Mouse (Mus musculus): Measurements from ENCODE around the gene Pcp4. TPM values are rescaled to one million over a fixed set of nuclear protein-coding genes. Genes with fewer than 3 reads are reported as not detected.

The Pcp4 gene
- polyA plus RNA-seq, 1 experiment, result 0.18 TPM

DNA sequence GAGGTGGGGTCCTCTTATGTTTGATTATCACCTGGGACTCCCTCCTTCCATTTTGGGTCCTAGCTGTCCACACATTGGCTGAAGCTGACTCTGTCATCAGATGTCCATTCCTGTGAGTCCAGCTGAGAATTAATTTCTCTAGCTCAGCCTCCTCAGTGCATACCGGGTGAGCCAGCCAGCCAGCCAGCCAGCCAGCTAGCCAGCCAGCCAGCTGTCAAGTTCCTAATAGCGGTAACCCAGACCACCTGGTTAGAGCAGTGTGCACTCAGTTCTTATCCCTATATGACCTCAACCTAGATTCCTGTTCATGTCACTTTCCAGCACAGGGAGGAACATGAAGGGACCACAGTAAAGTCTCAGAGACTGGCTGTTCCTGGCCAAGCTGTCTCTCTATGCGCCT is 47.1 kb downstream of the Pcp4 start:
- no peak overlapping the region for H3ac ChIP-seq (ENCODE audit: control insufficient read depth, insufficient read length, low read depth)
- peaks cover 20% of the 10 kb centered on the region for H3K27me3 ChIP-seq (ENCODE audit: control insufficient read depth, insufficient read depth, insufficient read length)
- H3K36me3 ChIP-seq (ENCODE audit: control insufficient read depth, insufficient read depth), result no peaks in the 10 kb centered on the region
- TF ChIP-seq CEBPB (IDR thresholded peaks at IDR 0.05; ENCODE audit: low read depth) (no peak), FOSL1 (IDR thresholded peaks at IDR 0.05; ENCODE audit: insufficient read depth, low read length, poor library complexity, severe bottlenecking) (no peak), MYOG (IDR thresholded peaks at IDR 0.05; ENCODE audit: control insufficient read depth, extremely low read depth, insufficient read length) (no peak), MAX (IDR thresholded peaks at IDR 0.05) (no peak), MYOD1 (IDR thresholded peaks at IDR 0.05; ENCODE audit: control insufficient read depth, insufficient read length, low read depth) (no peak), USF1 (IDR thresholded peaks at IDR 0.05; ENCODE audit: low read depth) (no peak)
- no peaks in the 10 kb centered on the region for H3K79me3 ChIP-seq (ENCODE audit: low read depth)
- H3K4me3 ChIP-seq (ENCODE audit: insufficient read depth, poor library complexity, severe bottlenecking), result no peak overlapping the region
- H3K79me2 ChIP-seq (ENCODE audit: control insufficient read depth, insufficient read depth), result no peaks in the 10 kb centered on the region

GRCm38 (mm10) chr16:96527476-96527875 is 60.1 kb downstream of the Pcp4 start:
- no peak overlapping the region for H3ac ChIP-seq (ENCODE audit: control insufficient read depth, insufficient read length, low read depth)
- H3K79me2 ChIP-seq (ENCODE audit: control insufficient read depth, insufficient read depth), result no peaks in the 10 kb centered on the region
- H3K27me3 ChIP-seq (ENCODE audit: control insufficient read depth, insufficient read depth, insufficient read length), result peaks cover 11% of the 10 kb centered on the region
- no peaks in the 10 kb centered on the region for H3K36me3 ChIP-seq (ENCODE audit: control insufficient read depth, insufficient read depth)
- no peak overlapping the region for H3K4me3 ChIP-seq (ENCODE audit: insufficient read depth, poor library complexity, severe bottlenecking)
- TF ChIP-seq FOSL1 (IDR thresholded peaks at IDR 0.05; ENCODE audit: insufficient read depth, low read length, poor library complexity, severe bottlenecking) (no peak), MAX (IDR thresholded peaks at IDR 0.05) (no peak), USF1 (IDR thresholded peaks at IDR 0.05; ENCODE audit: low read depth) (no peak), CEBPB (IDR thresholded peaks at IDR 0.05; ENCODE audit: low read depth) (no peak), MYOD1 (IDR thresholded peaks at IDR 0.05; ENCODE audit: control insufficient read depth, insufficient read length, low read depth) (no peak), CTCF (IDR thresholded peaks at IDR 0.05; ENCODE audit: control insufficient read depth, insufficient read depth, insufficient read length) (no peak)
- H3K79me3 ChIP-seq (ENCODE audit: low read depth), result no peaks in the 10 kb centered on the region

GRCm38 (mm10) chr16:96528471-96528870 is 61.1 kb downstream of the Pcp4 start:
- H3K4me3 ChIP-seq (ENCODE audit: insufficient read depth, poor library complexity, severe bottlenecking), result no peak overlapping the region
- H3K27me3 ChIP-seq (ENCODE audit: control insufficient read depth, insufficient read depth, insufficient read length), result peaks cover 11% of the 10 kb centered on the region
- no peak overlapping the region for H3ac ChIP-seq (ENCODE audit: control insufficient read depth, insufficient read length, low read depth)
- H3K36me3 ChIP-seq (ENCODE audit: control insufficient read depth, insufficient read depth), result no peaks in the 10 kb centered on the region
- H3K79me2 ChIP-seq (ENCODE audit: control insufficient read depth, insufficient read depth), result no peaks in the 10 kb centered on the region
- no peaks in the 10 kb centered on the region for H3K79me3 ChIP-seq (ENCODE audit: low read depth)
- TF ChIP-seq MAX (IDR thresholded peaks at IDR 0.05), result no peak
- no peak for TF ChIP-seq USF1 (IDR thresholded peaks at IDR 0.05; ENCODE audit: low read depth)
- TF ChIP-seq MYOD1 (IDR thresholded peaks at IDR 0.05; ENCODE audit: control insufficient read depth, insufficient read length, low read depth), result no peak
- no peak for TF ChIP-seq FOSL1 (IDR thresholded peaks at IDR 0.05; ENCODE audit: insufficient read depth, low read length, poor library complexity, severe bottlenecking)

DNA sequence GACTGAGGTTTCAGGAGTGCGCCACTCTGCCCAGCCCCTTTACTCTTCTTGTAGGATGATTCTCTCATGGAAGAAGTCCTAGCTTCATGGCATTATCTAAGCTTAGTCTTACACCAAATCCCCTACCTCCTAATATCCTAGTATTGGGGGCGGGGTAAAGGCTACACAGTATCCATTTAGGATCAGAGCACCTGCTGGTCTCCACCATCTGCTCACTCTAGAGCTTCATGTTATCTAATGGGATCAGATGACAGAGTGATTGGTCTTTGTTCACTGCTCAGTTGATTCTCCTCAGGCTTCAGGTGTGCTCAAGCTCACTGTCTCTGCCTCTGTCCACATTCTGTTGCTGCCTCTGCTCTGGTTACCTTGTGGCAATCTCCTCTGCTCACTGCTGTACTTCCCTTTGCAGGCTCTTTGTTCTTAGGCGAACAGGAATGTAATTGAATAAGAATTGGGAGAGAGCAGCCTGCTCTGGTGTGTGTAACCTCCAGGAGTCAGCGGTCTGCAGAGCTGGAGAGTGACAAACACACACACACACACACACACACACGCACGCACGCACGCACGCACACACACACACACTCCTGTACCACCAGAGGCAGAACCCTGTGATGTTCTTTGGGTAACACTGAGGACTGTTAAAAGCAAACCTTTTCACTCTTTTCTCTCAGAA is 62.6 kb downstream of the Pcp4 start:
- Histone ChIP-seq H3ac (ENCODE audit: control insufficient read depth, insufficient read length, low read depth) (no peak overlapping the region), H3K27me3 (ENCODE audit: control insufficient read depth, insufficient read depth, insufficient read length) (peaks cover 17% of the 10 kb centered on the region), H3K79me2 (ENCODE audit: control insufficient read depth, insufficient read depth) (no peaks in the 10 kb centered on the region), H3K36me3 (ENCODE audit: control insufficient read depth, insufficient read depth) (no peaks in the 10 kb centered on the region), H3K79me3 (ENCODE audit: low read depth) (no peaks in the 10 kb centered on the region), H3K4me3 (ENCODE audit: insufficient read depth, poor library complexity, severe bottlenecking) (no peak overlapping the region)
- TF ChIP-seq CTCF (IDR thresholded peaks at IDR 0.05; ENCODE audit: control insufficient read depth, insufficient read depth, insufficient read length) (no peak), USF1 (IDR thresholded peaks at IDR 0.05; ENCODE audit: low read depth) (no peak), CEBPB (IDR thresholded peaks at IDR 0.05; ENCODE audit: low read depth) (no peak), MYOD1 (IDR thresholded peaks at IDR 0.05; ENCODE audit: control insufficient read depth, insufficient read length, low read depth) (no peak), MYOG (IDR thresholded peaks at IDR 0.05; ENCODE audit: control insufficient read depth, extremely low read depth, insufficient read length) (no peak), FOSL1 (IDR thresholded peaks at IDR 0.05; ENCODE audit: insufficient read depth, low read length, poor library complexity, severe bottlenecking) (no peak), MAX (IDR thresholded peaks at IDR 0.05) (no peak)

GRCm38 (mm10) chr16:96530569-96530898 is 63.1 kb downstream of the Pcp4 start:
- H3K36me3 ChIP-seq (ENCODE audit: control insufficient read depth, insufficient read depth), result no peaks in the 10 kb centered on the region
- TF ChIP-seq USF1 (IDR thresholded peaks at IDR 0.05; ENCODE audit: low read depth), result no peak
- no peak for TF ChIP-seq MYOD1 (IDR thresholded peaks at IDR 0.05; ENCODE audit: control insufficient read depth, insufficient read length, low read depth)
- no peak for TF ChIP-seq MAX (IDR thresholded peaks at IDR 0.05)
- no peak for TF ChIP-seq MYOG (IDR thresholded peaks at IDR 0.05; ENCODE audit: control insufficient read depth, extremely low read depth, insufficient read length)
- no peak for TF ChIP-seq FOSL1 (IDR thresholded peaks at IDR 0.05; ENCODE audit: insufficient read depth, low read length, poor library complexity, severe bottlenecking)
- no peak for TF ChIP-seq CEBPB (IDR thresholded peaks at IDR 0.05; ENCODE audit: low read depth)
- TF ChIP-seq CTCF (IDR thresholded peaks at IDR 0.05; ENCODE audit: control insufficient read depth, insufficient read depth, insufficient read length), result no peak
- H3K4me3 ChIP-seq (ENCODE audit: insufficient read depth, poor library complexity, severe bottlenecking), result no peak overlapping the region
- H3K27me3 ChIP-seq (ENCODE audit: control insufficient read depth, insufficient read depth, insufficient read length), result peaks cover 17% of the 10 kb centered on the region
- H3ac ChIP-seq (ENCODE audit: control insufficient read depth, insufficient read length, low read depth), result no peak overlapping the region
- no peaks in the 10 kb centered on the region for H3K79me2 ChIP-seq (ENCODE audit: control insufficient read depth, insufficient read depth)
- no peaks in the 10 kb centered on the region for H3K79me3 ChIP-seq (ENCODE audit: low read depth)

GRCm38 (mm10) chr16:96531029-96531428 is 63.6 kb downstream of the Pcp4 start:
- Histone ChIP-seq H3K4me3 (ENCODE audit: insufficient read depth, poor library complexity, severe bottlenecking) (no peak overlapping the region), H3K79me2 (ENCODE audit: control insufficient read depth, insufficient read depth) (no peaks in the 10 kb centered on the region)

More at GRCm38 (mm10) chr16:96531029-96531428, 63.6 kb downstream of the Pcp4 start:
- no peak overlapping the region for H3ac ChIP-seq (ENCODE audit: control insufficient read depth, insufficient read length, low read depth)
- peaks cover 17% of the 10 kb centered on the region for H3K27me3 ChIP-seq (ENCODE audit: control insufficient read depth, insufficient read depth, insufficient read length)
- TF ChIP-seq MYOG (IDR thresholded peaks at IDR 0.05; ENCODE audit: control insufficient read depth, extremely low read depth, insufficient read length), result no peak
- no peak for TF ChIP-seq USF1 (IDR thresholded peaks at IDR 0.05; ENCODE audit: low read depth)
- H3K36me3 ChIP-seq (ENCODE audit: control insufficient read depth, insufficient read depth), result no peaks in the 10 kb centered on the region
- H3K79me3 ChIP-seq (ENCODE audit: low read depth), result no peaks in the 10 kb centered on the region
